In genomic region chr11:24293209-24293608, GRCm38 (mm10) we compare ENCODE assay signal across 30 mouse cellular contexts.
DNase-seq lines count a peak whose midpoint lies in the region; ATAC-seq and TF ChIP-seq lines count a peak whose summit lies in the region.
"Had no signal": no experiment of that assay in that cellular context is flagged by ENCODE, and none has a peak within 500 bp of the region (broad histone marks: within the 10 kb centered on the region; RNA-seq: fewer than 3 reads in every experiment).

No protein-coding gene starts in this region.

- peak overlapping the region; percentile 51; the same call in 1 of the 2 replicates for H3K27ac ChIP-seq in lung, embryonic 14.5 days (ENCODE audit: low read depth)
- H3K27ac ChIP-seq in embryonic facial prominence, embryonic 15.5 days (replicated peaks): peak overlapping the region; percentile 5
- H3K27ac ChIP-seq in limb, embryonic 10.5 days: 0 out of 2 replicates have a peak overlapping the region, but pooled peaks have one; percentile 10
- peak overlapping the region; percentile 60 for H3K27ac ChIP-seq in stomach, embryonic 15.5 days
- H3K27ac ChIP-seq: forebrain, embryonic 12.5 days; hindbrain, embryonic 15.5 days; liver, embryonic 12.5 days; midbrain, embryonic 13.5 days had no signal

- no peak overlapping the region for H3K4me2 ChIP-seq in lung, embryonic 14.5 days
- no peak overlapping the region for H3K4me2 ChIP-seq in embryonic facial prominence, embryonic 15.5 days (replicated peaks)
- no peak overlapping the region for H3K4me2 ChIP-seq in stomach, embryonic 15.5 days
- H3K4me2 ChIP-seq: forebrain, embryonic 12.5 days; heart, embryonic 12.5 days; hindbrain, embryonic 15.5 days; liver, embryonic 12.5 days; midbrain, embryonic 13.5 days had no signal

- TF ChIP-seq CTCF in lung, embryonic 14.5 days (IDR thresholded peaks at IDR 0.05; ENCODE audit: low read depth): no peak

- H3K27me3 ChIP-seq in lung, embryonic 14.5 days (ENCODE audit: insufficient read depth, low read length): no peaks in the 10 kb centered on the region
- H3K27me3 ChIP-seq in embryonic facial prominence, embryonic 15.5 days: no peaks in the 10 kb centered on the region
- peaks cover 9% of the 10 kb centered on the region for H3K27me3 ChIP-seq in limb, embryonic 10.5 days (ENCODE audit: low read depth, poor library complexity, severe bottlenecking)
- H3K27me3 ChIP-seq in stomach, embryonic 15.5 days (replicated peaks): no peaks in the 10 kb centered on the region
- H3K27me3 ChIP-seq: midbrain, embryonic 13.5 days had no signal

- no peak overlapping the region for H3K4me3 ChIP-seq in lung, embryonic 14.5 days (ENCODE audit: low read depth, low read length)
- H3K4me3 ChIP-seq in embryonic facial prominence, embryonic 15.5 days (replicated peaks): no peak overlapping the region
- no peak overlapping the region for H3K4me3 ChIP-seq in limb, embryonic 10.5 days
- H3K4me3 ChIP-seq in stomach, embryonic 15.5 days (replicated peaks): no peak overlapping the region
- H3K4me3 ChIP-seq: erythroblast, embryonic 14.5 days; forebrain, embryonic 12.5 days; heart, embryonic 12.5 days; hindbrain, embryonic 15.5 days; liver, embryonic 12.5 days; megakaryocyte, embryonic 14.5 days; midbrain, embryonic 13.5 days had no signal

- WGBS in lung, embryonic 14.5 days: 46% methylated on average over 3 of the region's 3 CpGs
- WGBS in embryonic facial prominence, embryonic 15.5 days: 63% methylated on average over 3 of the region's 3 CpGs
- WGBS in limb, embryonic 10.5 days: 71% methylated on average over 3 of the region's 3 CpGs
- 61% methylated on average over 3 of the region's 3 CpGs for WGBS in stomach, embryonic 15.5 days

- no peak for DNase-seq in lung, embryonic 14.5 days
- no peak for DNase-seq in lung, postnatal 14 days
- DNase-seq in limb, embryonic 10.5 days (ENCODE audit: low spot score): no peak
- no peak for DNase-seq in Muller cell, postnatal 12 days (ENCODE audit: inconsistent ontology term)
- DNase-seq: adrenal gland, adult 2 months; adrenal gland, postnatal 36 days; B cell, adult 2 months; cerebellum, adult 18-20 months; cerebellum, postnatal 14 days; gastrocnemius, postnatal 14 days; heart, adult 18-20 months; heart, postnatal 4 days; kidney, adult 9 months; kidney, postnatal 10 days; layer of hippocampus, adult 9-11 months; liver, postnatal 0 days; lung, postnatal 4 days had no signal

- peak; percentile 48; the same call in 1 of the 2 replicates for ATAC-seq in lung, embryonic 14.5 days (ENCODE audit: insufficient read depth)
- ATAC-seq in embryonic facial prominence, embryonic 15.5 days (ENCODE audit: insufficient number of reproducible peaks, low FRiP score, low TSS enrichment, low read depth): no peak
- ATAC-seq in stomach, embryonic 15.5 days (ENCODE audit: insufficient read depth, low FRiP score, low read depth): peak; percentile 82
- ATAC-seq in megakaryocyte-erythroid progenitor cell, adult 5-6 weeks (replicated peaks; ENCODE audit: low FRiP score, low TSS enrichment, poor library complexity, severe bottlenecking): no peak
- no peak for ATAC-seq in erythroid progenitor cell, adult 5-6 weeks (replicated peaks; ENCODE audit: low FRiP score, poor library complexity, severe bottlenecking)
- ATAC-seq: activated CD4-positive, CD25-positive, alpha-beta regulatory T cell, adult 4 months; inflammation-experienced regulatory T-cells, adult 6 months; liver, embryonic 12.5 days; liver, postnatal 0 days; midbrain, embryonic 13.5 days had no signal

- no peaks in the 10 kb centered on the region for H3K36me3 ChIP-seq in lung, embryonic 14.5 days (ENCODE audit: insufficient read depth)
- H3K36me3 ChIP-seq in embryonic facial prominence, embryonic 15.5 days: no peaks in the 10 kb centered on the region
- no peaks in the 10 kb centered on the region for H3K36me3 ChIP-seq in limb, embryonic 10.5 days
- H3K36me3 ChIP-seq in stomach, embryonic 15.5 days: no peaks in the 10 kb centered on the region
- H3K36me3 ChIP-seq: forebrain, embryonic 12.5 days; heart, embryonic 12.5 days; hindbrain, embryonic 15.5 days; liver, embryonic 12.5 days; midbrain, embryonic 13.5 days had no signal

- no peaks in the 10 kb centered on the region for H3K9me3 ChIP-seq in lung, embryonic 14.5 days (ENCODE audit: low read depth, low read length)
- no peaks in the 10 kb centered on the region for H3K9me3 ChIP-seq in embryonic facial prominence, embryonic 15.5 days (replicated peaks)
- no peaks in the 10 kb centered on the region for H3K9me3 ChIP-seq in limb, embryonic 10.5 days (replicated peaks)
- H3K9me3 ChIP-seq in stomach, embryonic 15.5 days: no peaks in the 10 kb centered on the region
- H3K9me3 ChIP-seq: forebrain, embryonic 12.5 days; heart, embryonic 12.5 days; hindbrain, embryonic 15.5 days; liver, embryonic 12.5 days; megakaryocyte, embryonic 14.5 days; midbrain, embryonic 13.5 days had no signal

- H3K4me1 ChIP-seq in lung, embryonic 14.5 days (ENCODE audit: insufficient read depth): peaks cover 11% of the 10 kb centered on the region; the same call in 1 of the 2 replicates
- peaks cover 25% of the 10 kb centered on the region for H3K4me1 ChIP-seq in embryonic facial prominence, embryonic 15.5 days
- peaks cover 30% of the 10 kb centered on the region for H3K4me1 ChIP-seq in limb, embryonic 10.5 days
- H3K4me1 ChIP-seq in stomach, embryonic 15.5 days: peaks cover 27% of the 10 kb centered on the region
- H3K4me1 ChIP-seq: liver, embryonic 12.5 days had no signal

- H3K9ac ChIP-seq in lung, embryonic 14.5 days: no peak overlapping the region
- no peak overlapping the region for H3K9ac ChIP-seq in embryonic facial prominence, embryonic 15.5 days
- H3K9ac ChIP-seq in stomach, embryonic 15.5 days: no peak overlapping the region
- H3K9ac ChIP-seq: forebrain, embryonic 12.5 days; heart, embryonic 12.5 days; hindbrain, embryonic 15.5 days; liver, embryonic 12.5 days; liver, postnatal 0 days; midbrain, embryonic 13.5 days had no signal

Comparison
In these comparisons a context has a peak if more than half of its experiments do, and no peak if none do; other contexts are left out.
1. ATAC-seq: peak in lung, embryonic 14.5 days (single experiment) and stomach, embryonic 15.5 days (single experiment); none in embryonic facial prominence, embryonic 15.5 days (single experiment), megakaryocyte-erythroid progenitor cell, adult 5-6 weeks (single experiment) and erythroid progenitor cell, adult 5-6 weeks (single experiment).
2. H3K27ac ChIP-seq: peak in every context shown above with its lines; median percentile 60 in stomach, embryonic 15.5 days; 51 in lung, embryonic 14.5 days; 10 in limb, embryonic 10.5 days; 5 in embryonic facial prominence, embryonic 15.5 days.